Mouse (Mus musculus) lung, embryonic 16.5 days (tissue): Measurements from ENCODE around the gene Ctsc. TPM values are rescaled to one million over a fixed set of nuclear protein-coding genes. Genes with fewer than 3 reads are reported as not detected.

Experiments used
- ATAC-seq: fragments of 200-750 bp; cut with Nextera tagmentation; 2 replicates; pipeline ENCODE4 v1.8.0; 2017; ENCODE audit warnings: low read depth, mild to moderate bottlenecking, moderate library complexity
- H3K27ac ChIP-seq: fragments of 300-500 bp; sonication (generic); 2 replicates; pipeline ENCODE4 v1.5.1; 2014; ENCODE audit warnings: mild to moderate bottlenecking, control low read depth, low read length
- H3K27me3 ChIP-seq: fragments of 300-500 bp; sonication (generic); 2 replicates; pipeline ENCODE4 v1.6.1; 2014; ENCODE audit warnings: low read depth, low read length, mixed read lengths; ENCODE audit not compliant: control insufficient read depth, insufficient read depth
- H3K36me3 ChIP-seq: fragments of 300-500 bp; sonication (generic); 2 replicates; pipeline ENCODE4 v1.6.1; 2014; ENCODE audit warnings: low read length; ENCODE audit not compliant: control insufficient read depth, insufficient read depth
- H3K4me1 ChIP-seq: fragments of 300-500 bp; sonication (generic); replicated peaks from 2 replicates; pipeline ENCODE4 v1.6.1; 2014; ENCODE audit warnings: low read length, mixed read lengths; ENCODE audit not compliant: control insufficient read depth, insufficient read depth
- H3K4me2 ChIP-seq: fragments of 300-500 bp; sonication (generic); 2 replicates; pipeline ENCODE4 v1.6.1; 2014; ENCODE audit warnings: low read depth, low read length, control low read depth
- H3K4me3 ChIP-seq: fragments of 300-500 bp; sonication (generic); 2 replicates; pipeline ENCODE4 v1.5.1; 2014; ENCODE audit warnings: mild to moderate bottlenecking, low read length, control low read depth
- H3K9ac ChIP-seq: fragments of 300-500 bp; sonication (generic); 2 replicates; pipeline ENCODE4 v1.6.1; 2014; ENCODE audit warnings: low read length, control low read depth
- H3K9me3 ChIP-seq: fragments of 300-500 bp; sonication (generic); 2 replicates; pipeline ENCODE4 v1.6.1; 2016; ENCODE audit warnings: low read length; ENCODE audit not compliant: control insufficient read depth
- WGBS: fragments of 180-500 bp; shearing (Covaris S2); extraction: QIAGEN DNeasy Blood & Tissue Kit; methylation state at CpG from one replicate; pipeline ENCODE4 v1.1.7; 2014; 5-methylcytosine and 5-hydroxymethylcytosine counted together
- polyA plus RNA-seq: library from polyadenylated mRNA; unstranded; fragments of >200 nt; fragmentation: Nextera tagmentation; extraction: Ambion mirVana; gene quantifications from 2 replicates; pipeline ENCODE4 v1.2.1, GENCODE M21; 2015

The Ctsc gene
- polyA plus RNA-seq, 1 experiment from 2014 or later: 181 TPM

DNA sequence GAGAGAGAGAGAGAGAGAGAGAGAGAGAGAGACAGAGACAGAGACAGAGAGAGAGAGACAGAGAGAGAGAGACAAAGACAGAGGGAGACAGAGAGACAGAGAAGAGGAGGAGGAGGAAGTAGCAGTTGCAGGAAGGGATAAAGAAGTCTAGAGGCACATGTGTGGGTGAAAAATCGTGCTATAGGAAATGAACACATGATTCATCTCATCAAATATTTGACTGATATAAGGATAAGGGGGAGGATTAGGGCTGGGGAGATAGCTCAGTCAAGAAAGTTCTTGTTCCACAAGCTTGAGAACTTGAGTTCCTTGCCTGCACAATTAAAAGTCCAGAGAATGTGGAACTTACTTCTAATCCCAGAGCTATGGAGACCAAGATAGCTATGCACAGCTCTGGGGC is 40.6 kb downstream of the Ctsc start:
- no peak overlapping the region for H3K4me2 ChIP-seq
- H3K4me3 ChIP-seq: no peak overlapping the region
- WGBS: 35% methylated on average over 1 of the region's 1 CpGs
- H3K27ac ChIP-seq: no peak overlapping the region
- no peaks in the 10 kb centered on the region for H3K4me1 ChIP-seq
- H3K9ac ChIP-seq: no peak overlapping the region
- H3K27me3 ChIP-seq: no peaks in the 10 kb centered on the region
- H3K9me3 ChIP-seq: no peaks in the 10 kb centered on the region
- H3K36me3 ChIP-seq: no peaks in the 10 kb centered on the region
- ATAC-seq: no peak

DNA sequence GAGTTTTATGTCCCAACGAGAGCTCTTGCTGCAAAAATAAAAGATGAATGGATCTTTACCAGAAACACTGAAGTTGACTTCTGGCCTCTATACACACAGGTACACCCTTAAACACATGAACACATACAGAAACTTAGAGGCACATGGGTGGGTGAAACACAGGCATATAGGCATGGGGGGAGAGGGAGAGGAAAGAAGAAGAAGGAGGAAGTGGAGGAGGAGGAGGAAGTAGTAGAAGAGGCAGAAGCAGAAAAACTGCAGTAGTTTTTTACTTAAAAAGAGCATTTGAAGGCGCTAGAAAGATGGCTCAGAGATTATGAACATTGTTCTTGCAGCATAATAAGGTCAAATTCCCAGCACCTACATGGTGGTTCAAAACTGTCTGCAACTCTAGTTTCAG is 41.0 kb downstream of the Ctsc start:
- Histone ChIP-seq H3K4me1 (no peaks in the 10 kb centered on the region), H3K36me3 (no peaks in the 10 kb centered on the region), H3K4me2 (no peak overlapping the region), H3K9me3 (no peaks in the 10 kb centered on the region), H3K9ac (no peak overlapping the region), H3K4me3 (no peak overlapping the region), H3K27ac (no peak overlapping the region), H3K27me3 (no peaks in the 10 kb centered on the region)
- WGBS: 90% methylated on average over 2 of the region's 2 CpGs
- no peak for ATAC-seq

DNA sequence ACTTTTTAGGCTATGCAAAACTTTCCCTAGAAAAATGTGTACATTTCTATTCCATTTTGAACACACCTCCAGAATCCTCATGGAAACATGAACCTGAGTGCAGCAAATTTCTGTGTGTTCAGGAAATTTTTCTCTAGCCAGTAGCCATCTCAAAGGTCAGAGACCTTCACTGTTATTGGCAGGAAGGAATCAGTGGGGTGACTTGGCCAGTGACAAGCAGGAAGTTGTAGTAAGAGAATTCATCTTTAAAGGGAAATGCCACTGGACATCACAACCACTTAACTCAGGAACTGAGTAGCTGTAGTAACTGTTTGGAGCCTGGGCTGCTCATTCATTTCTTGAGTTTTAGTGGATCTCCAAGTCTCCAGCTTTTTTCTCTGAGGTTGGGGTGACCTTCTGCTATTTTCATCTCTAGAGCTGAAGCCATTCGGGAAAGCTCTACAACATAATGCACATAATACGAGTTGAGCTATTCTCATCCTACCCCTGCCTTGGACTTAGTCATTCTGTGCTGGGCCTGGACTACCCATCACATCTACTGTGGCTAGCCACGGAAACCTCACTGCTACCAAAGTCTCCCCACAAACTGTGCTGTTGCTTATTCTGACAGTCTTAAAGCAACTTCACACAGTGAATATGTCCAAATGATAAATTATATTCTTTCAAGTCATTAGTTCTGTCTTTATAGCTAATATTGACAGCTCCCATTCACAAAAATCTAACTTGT is 41.7 kb downstream of the Ctsc start:
- Histone ChIP-seq H3K4me2 (no peak overlapping the region), H3K36me3 (no peaks in the 10 kb centered on the region), H3K27me3 (no peaks in the 10 kb centered on the region), H3K9me3 (no peaks in the 10 kb centered on the region), H3K4me3 (no peak overlapping the region), H3K9ac (no peak overlapping the region), H3K4me1 (no peaks in the 10 kb centered on the region), H3K27ac (no peak overlapping the region)
- WGBS: 94% methylated on average over 3 of the region's 3 CpGs
- ATAC-seq: no peak

DNA sequence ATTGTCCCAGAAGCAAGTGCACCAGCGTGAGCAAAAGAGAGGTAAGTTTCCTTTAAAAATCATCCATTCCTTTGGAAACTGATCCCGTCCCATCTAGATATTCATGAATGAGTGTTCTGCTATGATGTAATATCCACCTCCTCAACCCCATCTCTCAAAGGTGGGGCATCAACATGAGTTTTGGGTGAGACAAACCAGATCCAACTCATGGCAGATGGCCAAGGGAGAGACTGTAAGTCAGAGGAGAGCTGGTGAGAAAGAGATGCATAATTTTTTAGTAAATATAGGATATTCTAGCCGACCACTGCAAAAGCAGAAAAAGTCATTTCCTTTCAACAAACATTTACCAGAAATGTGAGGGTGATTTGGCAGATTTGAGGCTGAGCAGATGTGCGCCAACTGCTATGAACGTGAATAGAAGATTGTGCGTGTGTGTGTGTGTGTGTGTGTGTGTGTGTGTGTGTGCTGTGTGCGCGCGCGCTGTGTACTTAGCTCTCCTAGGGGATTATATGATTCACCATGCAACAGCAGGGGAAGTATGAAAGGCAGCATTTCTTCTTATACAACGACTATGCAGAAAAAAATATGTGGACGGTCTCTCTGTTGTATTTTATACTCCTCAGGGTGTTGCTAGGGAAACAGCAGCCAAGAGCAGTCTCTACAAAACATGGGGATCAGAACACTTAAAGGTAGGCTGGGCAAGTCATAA is 42.9 kb downstream of the Ctsc start:
- H3K27ac ChIP-seq: no peak overlapping the region
- 45% methylated on average over 12 of the region's 12 CpGs for WGBS
- H3K4me2 ChIP-seq: no peak overlapping the region
- no peak overlapping the region for H3K9ac ChIP-seq
- no peak overlapping the region for H3K4me3 ChIP-seq
- no peaks in the 10 kb centered on the region for H3K9me3 ChIP-seq
- no peaks in the 10 kb centered on the region for H3K27me3 ChIP-seq
- H3K36me3 ChIP-seq: no peaks in the 10 kb centered on the region
- peak; percentile 70 for ATAC-seq
- H3K4me1 ChIP-seq: no peaks in the 10 kb centered on the region

DNA sequence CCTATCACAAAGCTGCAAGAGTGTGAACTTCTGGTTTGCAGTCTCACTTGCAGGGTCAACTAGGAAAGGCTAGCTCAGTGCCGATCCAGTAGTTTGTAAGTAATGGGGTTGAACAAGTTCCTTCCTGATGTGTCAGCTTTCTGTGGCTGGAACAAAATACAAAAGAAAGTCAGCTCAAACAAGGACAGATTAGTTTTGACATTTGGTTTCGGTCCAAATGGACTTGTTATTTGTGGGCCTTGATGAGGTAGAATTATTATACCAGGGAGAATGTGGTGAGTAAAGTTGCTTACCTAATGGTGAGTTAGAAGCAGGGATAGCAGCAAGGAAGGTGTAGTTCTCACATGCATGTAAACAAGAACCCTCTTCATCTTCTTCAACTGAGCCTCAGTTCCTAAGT is 44.5 kb downstream of the Ctsc start:
- no peaks in the 10 kb centered on the region for H3K27me3 ChIP-seq
- no peak overlapping the region for H3K4me2 ChIP-seq
- H3K4me1 ChIP-seq: no peaks in the 10 kb centered on the region
- no peaks in the 10 kb centered on the region for H3K9me3 ChIP-seq
- no peaks in the 10 kb centered on the region for H3K36me3 ChIP-seq
- no peak overlapping the region for H3K4me3 ChIP-seq
- H3K27ac ChIP-seq: no peak overlapping the region
- 57% methylated on average over 2 of the region's 2 CpGs for WGBS
- no peak for ATAC-seq
- no peak overlapping the region for H3K9ac ChIP-seq

DNA sequence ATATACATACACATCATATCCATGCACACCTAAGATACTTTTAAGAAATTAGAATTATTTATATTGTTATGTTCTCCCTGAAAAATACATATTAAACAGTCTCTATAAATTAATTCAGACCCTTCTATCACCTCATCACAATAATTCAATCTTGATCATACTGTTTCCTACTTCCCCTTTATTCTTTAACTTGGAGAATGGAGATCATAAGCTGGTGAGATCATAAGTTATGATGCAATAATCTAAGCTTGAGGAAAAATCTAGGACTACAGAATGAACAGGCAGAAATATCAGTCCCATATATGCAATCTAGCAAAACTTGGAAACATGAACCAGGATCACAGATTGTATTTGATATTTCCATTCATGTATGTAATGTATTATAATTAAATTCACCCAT is 49.6 kb downstream of the Ctsc start:
- ATAC-seq: no peak
- H3K4me2 ChIP-seq: no peak overlapping the region
- no peaks in the 10 kb centered on the region for H3K27me3 ChIP-seq
- H3K4me3 ChIP-seq: no peak overlapping the region
- H3K9ac ChIP-seq: no peak overlapping the region
- no peaks in the 10 kb centered on the region for H3K36me3 ChIP-seq
- no peaks in the 10 kb centered on the region for H3K4me1 ChIP-seq
- no peak overlapping the region for H3K27ac ChIP-seq
- H3K9me3 ChIP-seq: no peaks in the 10 kb centered on the region

DNA sequence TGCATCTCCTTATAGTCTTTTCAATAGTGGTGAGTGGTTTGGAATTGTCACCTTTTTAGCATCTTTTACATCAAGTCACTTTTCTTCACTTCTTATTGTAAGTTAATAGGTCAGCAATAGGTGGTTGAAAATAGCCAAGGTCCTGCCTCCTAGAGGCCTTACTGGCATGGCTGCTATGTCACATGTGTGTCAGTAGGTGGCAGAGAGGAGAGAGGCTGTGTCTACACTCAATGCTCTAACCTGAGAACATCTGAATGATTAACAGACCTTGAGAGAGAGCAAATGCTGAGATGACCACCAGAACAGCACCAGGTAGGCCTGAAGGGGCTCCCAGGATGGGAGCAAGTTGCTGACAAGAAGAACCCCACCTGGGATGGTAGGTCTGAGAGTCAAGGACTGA is 65.9 kb downstream of the Ctsc start:
- H3K9ac ChIP-seq: no peak overlapping the region
- H3K9me3 ChIP-seq: no peaks in the 10 kb centered on the region
- H3K4me1 ChIP-seq: no peaks in the 10 kb centered on the region
- H3K27me3 ChIP-seq: no peaks in the 10 kb centered on the region
- no peak overlapping the region for H3K4me3 ChIP-seq
- ATAC-seq: no peak
- no peaks in the 10 kb centered on the region for H3K36me3 ChIP-seq
- no peak overlapping the region for H3K27ac ChIP-seq
- H3K4me2 ChIP-seq: no peak overlapping the region

DNA sequence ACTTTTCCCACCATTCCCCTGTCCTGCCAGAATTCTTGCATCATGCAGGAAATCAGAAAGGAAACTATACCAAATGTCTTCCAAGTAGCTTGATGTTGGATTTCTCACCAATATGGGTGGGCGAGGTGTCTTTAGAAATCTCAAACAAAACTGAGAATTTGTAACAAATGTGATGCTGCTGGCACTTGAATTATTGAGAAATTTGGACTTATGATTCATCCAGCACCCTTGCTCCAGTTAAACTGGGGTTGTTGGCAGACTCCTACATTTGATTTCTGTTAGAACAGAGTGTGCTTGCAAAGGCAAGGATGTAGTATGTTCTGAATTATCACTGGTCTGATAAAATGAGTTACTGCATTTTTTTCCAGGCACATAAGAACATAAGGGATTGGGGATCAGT is 68.2 kb downstream of the Ctsc start:
- no peak for ATAC-seq
- Histone ChIP-seq H3K4me1 (no peaks in the 10 kb centered on the region), H3K9ac (no peak overlapping the region), H3K4me3 (no peak overlapping the region), H3K36me3 (no peaks in the 10 kb centered on the region), H3K9me3 (no peaks in the 10 kb centered on the region), H3K27ac (no peak overlapping the region), H3K27me3 (no peaks in the 10 kb centered on the region), H3K4me2 (no peak overlapping the region)
- WGBS: 77% methylated on average over 1 of the region's 1 CpGs

DNA sequence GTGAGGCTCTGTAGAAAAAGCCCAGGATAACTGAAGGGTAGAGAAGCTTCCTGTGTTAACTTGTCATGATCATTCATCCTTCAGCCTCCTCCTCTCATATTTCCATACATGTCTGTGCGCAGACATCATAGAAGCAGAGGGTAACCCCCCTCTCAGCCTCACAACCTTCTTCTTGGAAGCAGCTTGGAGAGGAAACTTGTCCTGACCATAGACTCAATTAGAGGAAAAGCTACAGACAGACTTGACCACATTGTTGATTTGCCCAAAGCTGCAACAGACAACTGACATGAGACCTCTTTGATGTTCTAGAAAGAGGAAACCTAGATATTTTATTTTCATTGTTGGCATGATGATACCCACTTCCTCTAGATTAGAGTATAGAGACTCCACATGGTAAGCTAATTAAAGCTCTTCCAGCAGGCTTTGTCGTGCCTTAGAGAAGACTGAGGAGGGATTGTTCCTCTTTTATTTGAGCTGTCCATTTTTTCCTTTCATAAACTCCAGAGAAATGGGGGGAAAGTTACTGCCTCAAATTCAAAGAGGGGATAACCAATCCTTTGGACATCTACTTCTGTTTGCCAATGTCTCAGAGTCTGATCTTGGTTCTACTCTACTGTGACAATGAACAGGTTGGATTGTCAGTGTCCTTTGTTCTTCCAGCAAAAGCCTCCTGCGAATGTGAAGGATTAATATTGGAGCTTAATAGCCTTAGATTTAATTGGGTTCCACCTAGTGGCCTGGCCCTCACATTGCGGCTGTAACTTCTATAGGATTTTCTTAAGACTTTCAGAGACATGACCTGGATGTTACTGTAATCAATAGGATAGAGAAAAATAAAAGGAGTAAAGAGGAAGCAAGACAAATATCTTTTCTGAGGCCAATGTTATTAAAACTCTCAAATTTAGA is 79.2 kb downstream of the Ctsc start:
- Histone ChIP-seq H3K27ac (no peak overlapping the region), H3K27me3 (no peaks in the 10 kb centered on the region), H3K4me2 (no peak overlapping the region), H3K4me3 (no peak overlapping the region), H3K9ac (no peak overlapping the region), H3K36me3 (no peaks in the 10 kb centered on the region), H3K4me1 (no peaks in the 10 kb centered on the region), H3K9me3 (no peaks in the 10 kb centered on the region)
- no peak for ATAC-seq
- WGBS: 32% methylated on average over 4 of the region's 4 CpGs
